ENCODE assay signal across 11 mouse cellular contexts in genomic region chr5:127324645-127325044, GRCm38 (mm10).
A peak's percentile ranks its signal among the peaks of the same experiment; 100 is the strongest.
DNase-seq lines count a peak whose midpoint lies in the region; ATAC-seq and TF ChIP-seq lines count a peak whose summit lies in the region.
"Had no signal": no experiment of that assay in that cellular context is flagged by ENCODE, and none has a peak within 500 bp of the region (broad histone marks: within the 10 kb centered on the region; RNA-seq: fewer than 3 reads in every experiment).

No protein-coding gene starts in this region.

- no peaks in the 10 kb centered on the region for H3K27me3 ChIP-seq in lung, embryonic 15.5 days
- H3K27me3 ChIP-seq in embryonic facial prominence, embryonic 13.5 days = no peaks in the 10 kb centered on the region
- H3K27me3 ChIP-seq in hindbrain, embryonic 15.5 days = no peaks in the 10 kb centered on the region
- no peaks in the 10 kb centered on the region for H3K27me3 ChIP-seq in neural tube, embryonic 13.5 days
- no peaks in the 10 kb centered on the region for H3K27me3 ChIP-seq in liver, postnatal 0 days (ENCODE audit: insufficient read depth, low read length)

- 0 out of 2 replicates have a peak, but pooled peaks have one; percentile 3 for ATAC-seq in lung, embryonic 15.5 days (ENCODE audit: borderline replicate concordance, extremely low read depth, low FRiP score, low TSS enrichment)
- ATAC-seq in embryonic facial prominence, embryonic 13.5 days (ENCODE audit: insufficient number of reproducible peaks, insufficient read depth, low FRiP score, low TSS enrichment, low read depth) = no peak
- no peak for ATAC-seq in hindbrain, embryonic 15.5 days (ENCODE audit: low FRiP score, low read depth)
- ATAC-seq in neural tube, embryonic 13.5 days (ENCODE audit: low read depth) = peak; percentile 40
- no peak for ATAC-seq in liver, postnatal 0 days

- no peak overlapping the region for H3K4me2 ChIP-seq in lung, embryonic 15.5 days
- H3K4me2 ChIP-seq in embryonic facial prominence, embryonic 13.5 days = peak overlapping the region; percentile 55; the same call in 1 of the 2 replicates
- H3K4me2 ChIP-seq in hindbrain, embryonic 15.5 days = no peak overlapping the region
- H3K4me2 ChIP-seq in neural tube, embryonic 13.5 days = no peak overlapping the region
- no peak overlapping the region for H3K4me2 ChIP-seq in liver, postnatal 0 days (ENCODE audit: low read depth, low read length)

- peak overlapping the region; percentile 80; the same call in 1 of the 2 replicates for H3K27ac ChIP-seq in lung, embryonic 15.5 days
- peak overlapping the region; percentile 86; the same call in 1 of the 2 replicates for H3K27ac ChIP-seq in embryonic facial prominence, embryonic 13.5 days
- H3K27ac ChIP-seq in hindbrain, embryonic 15.5 days (replicated peaks) = 0 out of 2 replicates have a peak overlapping the region, but pooled peaks have one; percentile 31
- H3K27ac ChIP-seq in neural tube, embryonic 13.5 days (replicated peaks) = peak overlapping the region; percentile 86
- no peak overlapping the region for H3K27ac ChIP-seq in liver, postnatal 0 days (ENCODE audit: low read depth)
- H3K27ac ChIP-seq: liver, embryonic 14.5 days had no signal

- 34% methylated on average over 2 of the region's 2 CpGs for WGBS in lung, embryonic 15.5 days
- WGBS in embryonic facial prominence, embryonic 13.5 days = 41% methylated on average over 2 of the region's 2 CpGs
- 36% methylated on average over 2 of the region's 2 CpGs for WGBS in hindbrain, embryonic 15.5 days
- 13% methylated on average over 2 of the region's 2 CpGs for WGBS in neural tube, embryonic 13.5 days
- 40% methylated on average over 2 of the region's 2 CpGs for WGBS in liver, postnatal 0 days (ENCODE audit: insufficient replicate concordance)

- no peak for TF ChIP-seq EP300 in liver, postnatal 0 days (IDR thresholded peaks at IDR 0.05; ENCODE audit: low read depth)

- TF ChIP-seq CTCF in liver, postnatal 0 days (IDR thresholded peaks at IDR 0.05; ENCODE audit: low read depth) = no peak

- no peaks in the 10 kb centered on the region for H3K36me3 ChIP-seq in lung, embryonic 15.5 days
- no peaks in the 10 kb centered on the region for H3K36me3 ChIP-seq in embryonic facial prominence, embryonic 13.5 days
- H3K36me3 ChIP-seq in hindbrain, embryonic 15.5 days = no peaks in the 10 kb centered on the region
- H3K36me3 ChIP-seq in neural tube, embryonic 13.5 days = no peaks in the 10 kb centered on the region
- H3K36me3 ChIP-seq in liver, postnatal 0 days (replicated peaks; ENCODE audit: insufficient read depth, low read length) = no peaks in the 10 kb centered on the region

- no peak overlapping the region for H3K9ac ChIP-seq in lung, embryonic 15.5 days
- no peak overlapping the region for H3K9ac ChIP-seq in embryonic facial prominence, embryonic 13.5 days
- no peak overlapping the region for H3K9ac ChIP-seq in hindbrain, embryonic 15.5 days
- 0 out of 2 replicates have a peak overlapping the region, but pooled peaks have one; percentile 9 for H3K9ac ChIP-seq in neural tube, embryonic 13.5 days
- H3K9ac ChIP-seq in liver, postnatal 0 days (replicated peaks) = no peak overlapping the region
- H3K9ac ChIP-seq: liver, embryonic 14.5 days had no signal

- peaks cover 43% of the 10 kb centered on the region for H3K4me1 ChIP-seq in lung, embryonic 15.5 days
- peaks cover 47% of the 10 kb centered on the region for H3K4me1 ChIP-seq in embryonic facial prominence, embryonic 13.5 days
- peaks cover 21% of the 10 kb centered on the region for H3K4me1 ChIP-seq in hindbrain, embryonic 15.5 days (replicated peaks)
- H3K4me1 ChIP-seq in neural tube, embryonic 13.5 days (replicated peaks) = peaks cover 56% of the 10 kb centered on the region
- H3K4me1 ChIP-seq in liver, postnatal 0 days (ENCODE audit: insufficient read depth) = no peaks in the 10 kb centered on the region

- H3K9me3 ChIP-seq in lung, embryonic 15.5 days = no peaks in the 10 kb centered on the region
- H3K9me3 ChIP-seq in embryonic facial prominence, embryonic 13.5 days = no peaks in the 10 kb centered on the region
- no peaks in the 10 kb centered on the region for H3K9me3 ChIP-seq in hindbrain, embryonic 15.5 days
- no peaks in the 10 kb centered on the region for H3K9me3 ChIP-seq in neural tube, embryonic 13.5 days
- no peaks in the 10 kb centered on the region for H3K9me3 ChIP-seq in liver, postnatal 0 days (ENCODE audit: low read length)

- no peak for DNase-seq in lung, postnatal 36 days
- no peak for DNase-seq in gastrocnemius, postnatal 4 days (ENCODE audit: low spot score in 2 of 2)
- DNase-seq in liver, postnatal 0 days = no peak
- DNase-seq: cerebellum, postnatal 36 days; kidney, adult 8-10 months; right cerebral cortex, postnatal 4 days had no signal

- H3K4me3 ChIP-seq in lung, embryonic 15.5 days = no peak overlapping the region
- H3K4me3 ChIP-seq in embryonic facial prominence, embryonic 13.5 days = no peak overlapping the region
- no peak overlapping the region for H3K4me3 ChIP-seq in hindbrain, embryonic 15.5 days
- H3K4me3 ChIP-seq in neural tube, embryonic 13.5 days = no peak overlapping the region
- no peak overlapping the region for H3K4me3 ChIP-seq in liver, postnatal 0 days (ENCODE audit: low read depth, low read length)

Comparison
In these comparisons a context has a peak if more than half of its experiments do, and no peak if none do; other contexts are left out.
1. ATAC-seq: peak in lung, embryonic 15.5 days (single experiment) and neural tube, embryonic 13.5 days (single experiment); none in embryonic facial prominence, embryonic 13.5 days (single experiment), hindbrain, embryonic 15.5 days (single experiment) and liver, postnatal 0 days (single experiment).